Mouse (Mus musculus) liver, adult 2 months (tissue): ENCODE measurements around the gene Inca1. TPM values are rescaled to one million over a fixed set of nuclear protein-coding genes. Genes with fewer than 3 reads are reported as not detected.
A peak's percentile ranks its signal among the peaks of the same experiment; 100 is the strongest.

Source experiments
- DNase-seq: peaks from one replicate; pipeline ENCODE4 v3.0.0-alpha.2; 2011; ENCODE audit warnings: low read depth, low spot score; ENCODE audit errors: extremely low read depth
- H3K27ac ChIP-seq: fragments of 200-500 bp; replicated peaks from 2 replicates; pipeline ENCODE4 v1.5.1; 2012; ENCODE audit warnings: low read depth, mild to moderate bottlenecking, control low read depth, inconsistent platforms, low read length; ENCODE audit not compliant: insufficient read depth
- H3K27me3 ChIP-seq: fragments of 200-500 bp; 2 replicates; pipeline ENCODE4 v1.6.1; 2012; ENCODE audit warnings: mild to moderate bottlenecking, moderate library complexity, low read length, inconsistent platforms; ENCODE audit not compliant: control insufficient read depth, insufficient read depth
- H3K36me3 ChIP-seq: fragments of 200-500 bp; 2 replicates; pipeline ENCODE4 v1.6.1; 2012; ENCODE audit warnings: low read length, inconsistent platforms; ENCODE audit not compliant: control insufficient read depth, insufficient read depth
- H3K4me1 ChIP-seq: fragments of 200-500 bp; 2 replicates; pipeline ENCODE4 v1.6.1; 2011; ENCODE audit warnings: low read length; ENCODE audit not compliant: control insufficient read depth, insufficient read depth
- H3K4me3 ChIP-seq: fragments of 200-500 bp; 2 replicates; pipeline ENCODE4 v1.5.1; 2011; ENCODE audit warnings: low read depth, mild to moderate bottlenecking, control low read depth, low read length, moderate library complexity; ENCODE audit not compliant: insufficient read depth
- H3K79me2 ChIP-seq: fragments of 200-500 bp; 2 replicates; pipeline ENCODE4 v1.6.1; 2012; ENCODE audit warnings: inconsistent platforms, mild to moderate bottlenecking, low read length, moderate library complexity; ENCODE audit not compliant: control insufficient read depth, insufficient read depth
- H3K9ac ChIP-seq: fragments of 200-500 bp; 2 replicates; pipeline ENCODE4 v1.6.1; 2012; ENCODE audit warnings: low read depth, mild to moderate bottlenecking, control low read depth, inconsistent platforms, low read length
- CTCF ChIP-seq: fragments of 200-500 bp; IDR thresholded peaks from 2 replicates; pipeline ENCODE4 v1.5.1; 2011; ENCODE audit warnings: low read depth, low read length, control low read depth
- POLR2A ChIP-seq: fragments of 200-500 bp; IDR thresholded peaks from 2 replicates; pipeline ENCODE4 v1.6.1; 2011; ENCODE audit warnings: low read length, control low read depth; ENCODE audit not compliant: insufficient read depth; ENCODE audit errors: extremely low read depth
- WGBS: fragments of 180-500 bp; shearing (Covaris S2); methylation state at CpG from one replicate; pipeline ENCODE4 v1.1.7; 2018; 5-methylcytosine and 5-hydroxymethylcytosine counted together
- polyA plus RNA-seq: library from polyadenylated mRNA; depleted of rRNA; stranded (reverse); fragments of >200 nt; gene quantifications from 2 replicates; pipeline ENCODE4 v1.2.3, GENCODE M21; 2012
- total RNA-seq: library from RNA; depleted of rRNA; stranded (reverse); fragments of >200 nt; gene quantifications from 2 replicates; pipeline ENCODE4 v1.2.3, GENCODE M21; 2014

Gene Inca1
- total and polyA plus RNA-seq, 2 experiments = 18.4 to 29.9 TPM

DNA sequence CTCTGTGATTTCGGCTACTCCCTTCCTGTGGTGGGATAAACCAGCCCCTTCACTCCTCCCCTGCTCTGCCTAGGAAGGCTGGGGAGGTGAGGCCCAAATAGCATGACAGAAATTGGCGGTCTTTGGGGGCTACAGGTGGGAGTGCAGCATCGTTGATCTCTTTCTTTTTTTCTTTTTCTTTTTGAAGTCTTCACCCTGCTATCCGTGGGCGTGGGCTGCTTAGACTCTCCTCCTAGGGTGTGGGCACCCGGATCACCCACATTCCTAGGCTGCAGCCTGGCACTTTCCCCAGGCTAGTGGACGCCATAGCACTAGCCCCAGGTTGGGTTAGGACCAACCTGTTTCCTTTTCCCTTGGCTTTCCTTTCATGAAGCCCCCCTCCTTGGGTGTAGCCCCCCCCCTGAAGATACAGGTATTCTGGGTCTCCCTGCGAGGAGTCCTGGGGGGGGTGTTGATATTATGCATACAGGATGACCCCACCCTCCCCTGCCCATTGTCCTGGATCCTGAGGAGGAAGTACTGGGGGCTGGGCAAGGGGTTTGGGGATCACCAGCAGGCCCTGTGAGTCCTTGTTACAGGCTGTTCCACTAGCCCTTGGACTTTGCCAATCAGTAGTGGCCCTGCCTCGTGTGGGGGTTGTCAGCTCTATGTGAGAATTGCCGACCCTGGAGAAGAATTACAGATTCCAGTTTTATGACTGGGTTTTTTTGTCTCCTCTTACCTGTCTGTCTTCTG, 1.4 kb upstream of the Inca1 start:
- peak overlapping the region; percentile 85 for H3K4me3 ChIP-seq
- whole genome bisulfite sequencing = 3% methylated on average over 10 of the region's 10 CpGs

DNA sequence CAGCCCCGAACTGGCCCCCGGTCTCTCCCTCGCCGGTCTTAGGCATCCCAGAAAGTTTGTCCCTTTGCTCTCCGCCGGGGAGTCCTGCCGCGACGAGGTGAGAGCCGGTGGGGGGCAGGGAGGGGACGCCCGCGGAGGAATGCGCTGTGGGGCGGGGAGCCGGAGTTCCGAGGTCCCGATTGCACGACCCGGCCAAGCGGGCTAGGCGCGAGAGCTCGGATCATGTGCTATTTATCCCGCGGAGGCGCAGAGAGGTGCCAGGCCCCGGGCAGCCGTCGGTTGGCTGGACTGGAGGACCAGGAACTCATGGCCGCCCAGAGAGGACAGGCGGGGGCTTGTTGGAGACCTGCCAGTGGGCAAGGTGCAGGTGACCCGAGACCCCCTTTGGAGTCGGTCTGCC, 658 bp upstream of the Inca1 start:
- Histone ChIP-seq H3K4me1 (peaks cover 16% of the 10 kb centered on the region), H3K27ac (peak overlapping the region; percentile 98), H3K9ac (peak overlapping the region; percentile 96), H3K4me3 (peak overlapping the region; percentile 85), H3K27me3 (no peaks in the 10 kb centered on the region), H3K36me3 (peaks cover 14% of the 10 kb centered on the region), H3K79me2 (peaks cover 17% of the 10 kb centered on the region)
- DNase-seq = peak; percentile 67
- WGBS = under 1% methylated on average over 34 of the region's 34 CpGs
- no peak for TF ChIP-seq CTCF
- TF ChIP-seq POLR2A = peak; percentile 49; the same call in 1 of the 2 replicates

More for the DNA sequence above, 1.4 kb upstream of the Inca1 start:
- H3K79me2 ChIP-seq = peaks cover 17% of the 10 kb centered on the region
- peak; percentile 69 for DNase-seq
- no peaks in the 10 kb centered on the region for H3K27me3 ChIP-seq
- H3K36me3 ChIP-seq = peaks cover 22% of the 10 kb centered on the region
- H3K27ac ChIP-seq = peak overlapping the region; percentile 98
- TF ChIP-seq POLR2A (no peak), CTCF (no peak)
- H3K4me1 ChIP-seq = peaks cover 16% of the 10 kb centered on the region
- peak overlapping the region; percentile 96 for H3K9ac ChIP-seq

DNA sequence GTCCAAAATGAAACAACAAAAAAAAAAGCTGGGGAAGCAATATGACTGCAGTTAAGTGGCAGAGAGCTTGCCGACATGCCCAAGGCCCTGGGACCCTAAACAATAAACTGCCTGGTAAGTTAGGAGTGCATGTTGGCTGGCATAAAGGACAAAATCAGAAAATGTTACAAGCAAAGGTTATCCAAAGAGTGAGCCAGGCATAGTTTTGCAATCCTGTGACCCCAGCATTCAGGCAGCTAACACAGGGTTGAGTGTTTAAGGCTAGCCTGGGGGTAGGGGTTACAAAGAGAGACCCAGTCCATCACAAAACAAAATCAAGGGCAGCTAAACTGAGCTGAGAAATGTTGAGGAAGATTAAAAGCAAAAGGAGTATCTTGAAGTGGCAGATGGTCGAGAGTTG, 904 bp downstream of the Inca1 start:
- Histone ChIP-seq H3K36me3 (peaks cover 4% of the 10 kb centered on the region), H3K27me3 (no peaks in the 10 kb centered on the region), H3K4me3 (peak overlapping the region; percentile 36), H3K9ac (peak overlapping the region; percentile 71), H3K4me1 (peaks cover 16% of the 10 kb centered on the region), H3K79me2 (peaks cover 17% of the 10 kb centered on the region), H3K27ac (peak overlapping the region; percentile 77)
- DNase-seq = peak; percentile 90
- no peak for TF ChIP-seq POLR2A
- no peak for TF ChIP-seq CTCF
- WGBS = 25% methylated on average over 2 of the region's 2 CpGs

DNA sequence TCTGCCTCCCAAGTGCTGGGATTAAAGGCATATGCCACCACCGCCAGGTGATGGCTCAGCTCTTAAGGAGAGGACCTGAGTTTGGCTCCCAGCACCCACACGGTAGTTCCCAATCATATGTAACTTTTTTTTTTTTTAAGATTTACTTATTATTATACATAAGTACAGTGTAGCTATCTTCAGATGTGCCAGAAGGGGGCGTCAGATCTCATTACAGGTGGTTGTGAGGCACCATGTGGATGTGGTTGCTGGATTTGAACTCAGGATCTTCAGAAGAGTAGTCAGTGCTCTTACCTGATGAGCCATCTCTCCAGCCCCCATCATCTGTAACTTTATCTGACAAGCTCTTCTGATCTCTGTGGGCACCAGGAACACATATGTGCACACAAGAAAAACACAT, 2.6 kb downstream of the Inca1 start:
- 76% methylated on average over 3 of the region's 3 CpGs for WGBS
- Histone ChIP-seq H3K79me2 (peaks cover 15% of the 10 kb centered on the region), H3K36me3 (no peaks in the 10 kb centered on the region), H3K9ac (no peak overlapping the region), H3K27ac (no peak overlapping the region), H3K27me3 (no peaks in the 10 kb centered on the region), H3K4me3 (no peak overlapping the region), H3K4me1 (peaks cover 5% of the 10 kb centered on the region)
- TF ChIP-seq CTCF (no peak), POLR2A (no peak)
- no peak for DNase-seq

DNA sequence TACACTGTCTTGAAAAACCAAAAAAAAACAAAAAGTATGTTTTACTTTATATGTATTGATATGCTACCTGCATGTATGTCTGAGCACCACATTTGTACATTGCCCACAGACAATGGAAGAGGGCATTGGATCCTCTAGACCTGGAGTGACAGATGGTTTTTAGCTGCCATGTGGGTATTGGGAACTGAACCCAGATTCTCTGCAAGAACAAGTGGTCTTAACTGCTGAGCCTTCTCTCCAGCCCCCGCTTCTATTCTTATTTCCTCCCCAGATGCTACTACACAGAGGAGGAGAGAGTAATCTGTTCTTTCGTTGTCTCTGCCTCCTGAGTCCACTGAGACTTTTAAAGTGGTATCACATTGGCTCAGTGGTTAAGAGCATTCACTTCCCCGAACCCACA, 6.5 kb downstream of the Inca1 start:
- TF ChIP-seq POLR2A (no peak), CTCF (no peak)
- H3K79me2 ChIP-seq = no peaks in the 10 kb centered on the region
- WGBS = 83% methylated on average over 3 of the region's 3 CpGs
- no peak overlapping the region for H3K27ac ChIP-seq
- no peak overlapping the region for H3K4me3 ChIP-seq
- no peak for DNase-seq
- H3K4me1 ChIP-seq = 0 out of 2 replicates have a peak, but pooled peaks cover 2% of the 10 kb centered on the region
- no peaks in the 10 kb centered on the region for H3K36me3 ChIP-seq
- H3K9ac ChIP-seq = no peak overlapping the region
- H3K27me3 ChIP-seq = no peaks in the 10 kb centered on the region

DNA sequence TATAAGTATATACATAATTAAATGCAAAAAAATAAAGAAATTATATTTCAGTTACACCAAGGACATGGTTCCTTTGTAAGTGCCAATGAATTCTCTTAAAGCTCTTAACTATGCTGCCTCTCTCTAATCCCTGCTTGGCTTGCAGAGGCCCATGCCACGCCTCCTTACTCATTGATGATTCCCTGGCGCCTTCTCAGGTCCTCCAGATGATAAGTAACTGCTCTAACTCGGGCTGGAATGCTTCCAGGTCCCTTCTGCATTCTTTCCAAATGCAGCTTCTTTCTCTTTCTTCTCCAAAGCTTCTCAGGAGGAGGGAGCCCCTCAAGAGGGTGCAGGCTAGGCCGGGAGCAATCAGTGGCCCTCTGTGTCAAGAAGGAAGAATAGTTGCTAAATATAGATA, 10.4 kb downstream of the Inca1 start:
- Histone ChIP-seq H3K4me3 (no peak overlapping the region), H3K9ac (no peak overlapping the region), H3K27me3 (no peaks in the 10 kb centered on the region), H3K36me3 (peaks cover 2% of the 10 kb centered on the region; the same call in 1 of the 2 replicates), H3K27ac (no peak overlapping the region), H3K4me1 (0 out of 2 replicates have a peak, but pooled peaks cover 5% of the 10 kb centered on the region), H3K79me2 (no peaks in the 10 kb centered on the region)
- WGBS = 82% methylated on average over 4 of the region's 4 CpGs
- no peak for TF ChIP-seq CTCF
- TF ChIP-seq POLR2A = no peak
- DNase-seq = no peak
